ENCODE assay signal across 8 mouse cellular contexts in the genomic region with DNA sequence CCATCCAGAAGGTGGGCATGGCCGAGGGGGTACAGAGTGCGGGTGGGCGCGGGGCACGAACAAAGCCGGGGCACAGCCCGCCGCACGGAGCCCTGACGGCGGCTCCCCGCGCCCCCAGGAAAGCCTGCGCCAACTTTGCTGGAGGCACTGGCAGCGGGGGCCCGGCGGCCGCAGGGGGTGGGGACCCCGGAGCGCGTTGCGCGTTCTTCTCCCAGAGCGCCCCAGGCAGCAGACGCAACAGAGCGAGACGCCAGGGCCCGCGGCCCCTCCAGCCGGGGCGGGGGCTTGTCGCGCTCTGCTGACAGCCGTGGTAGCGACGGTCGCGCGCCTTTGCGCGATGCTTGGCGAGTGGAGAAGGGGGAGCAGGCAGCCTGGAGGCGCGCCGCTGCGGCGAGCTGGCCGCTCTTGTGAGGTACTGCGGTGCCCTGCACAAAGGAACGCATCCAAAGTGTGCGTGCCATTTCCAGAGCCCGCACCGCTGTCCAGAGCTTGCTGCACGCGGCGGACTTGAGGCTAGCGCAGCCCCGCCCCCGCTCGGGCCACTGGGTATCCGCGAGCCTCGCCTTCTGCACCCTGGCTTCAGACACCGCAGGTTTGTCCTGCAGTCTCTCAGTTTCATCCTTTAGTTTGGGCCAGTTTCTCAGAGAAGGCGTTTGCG. TPM values are rescaled to one million over a fixed set of nuclear protein-coding genes. Genes with fewer than 3 reads are reported as not detected.
DNase-seq lines count a peak whose midpoint lies in the region; ATAC-seq and TF ChIP-seq lines count a peak whose summit lies in the region.

No protein-coding gene starts in this region.

- peak overlapping the region; percentile 88 for H3K9ac ChIP-seq in limb, embryonic 15.5 days
- H3K9ac ChIP-seq in midbrain, embryonic 16.5 days (ENCODE audit: low read depth, low read length) = peak overlapping the region; percentile 92

- no peak for TF ChIP-seq POLR2A in kidney, adult 2 months (IDR thresholded peaks at IDR 0.05; ENCODE audit: low read depth, low read length)

- peak overlapping the region; percentile 93 for H3K4me3 ChIP-seq in gastrocnemius, adult 2 months
- H3K4me3 ChIP-seq in kidney, adult 2 months (ENCODE audit: insufficient read depth, low read depth, low read length) = peak overlapping the region; percentile 99
- peak overlapping the region; percentile 99 for H3K4me3 ChIP-seq in limb, embryonic 15.5 days
- H3K4me3 ChIP-seq in midbrain, embryonic 16.5 days (ENCODE audit: low read depth, low read length) = peak overlapping the region; percentile 97

- TF ChIP-seq CTCF in gastrocnemius, adult 2 months (IDR thresholded peaks at IDR 0.05) = no peak
- no peak for TF ChIP-seq CTCF in kidney, adult 2 months (conservative IDR thresholded peaks at IDR 0.05; ENCODE audit: insufficient read depth, insufficient read length, low read depth, low read length)

- no peaks in the 10 kb centered on the region for H3K9me3 ChIP-seq in limb, embryonic 15.5 days
- no peaks in the 10 kb centered on the region for H3K9me3 ChIP-seq in midbrain, embryonic 16.5 days (replicated peaks; ENCODE audit: control insufficient read depth, low read length, poor library complexity, severe bottlenecking)

- H3K36me3 ChIP-seq in kidney, adult 2 months (ENCODE audit: control insufficient read depth, insufficient read depth, low read length) = peaks cover 3% of the 10 kb centered on the region; the same call in 1 of the 2 replicates
- peaks cover 25% of the 10 kb centered on the region for H3K36me3 ChIP-seq in limb, embryonic 15.5 days
- H3K36me3 ChIP-seq in midbrain, embryonic 16.5 days (ENCODE audit: control insufficient read depth, insufficient read depth, low read length) = peaks cover 7% of the 10 kb centered on the region
- no peaks in the 10 kb centered on the region for H3K36me3 ChIP-seq in splenic B cell, adult 2 months (ENCODE audit: control insufficient read depth, insufficient read depth, low read length, poor library complexity, severe bottlenecking)

- intact Hi-C loops in gastrocnemius, adult 2 months (cut with DNase I) = loop anchor here (5.0 kb wide), 1 partner anchor 66 kb away; the partner anchor contains the start of gene Taf4

- peak overlapping the region; percentile 98 for H3K27ac ChIP-seq in gastrocnemius, adult 2 months
- peak overlapping the region; percentile 90 for H3K27ac ChIP-seq in kidney, adult 2 months (ENCODE audit: insufficient read depth, low read depth, low read length)
- peak overlapping the region; percentile 94 for H3K27ac ChIP-seq in limb, embryonic 15.5 days
- H3K27ac ChIP-seq in midbrain, embryonic 16.5 days (ENCODE audit: low read length) = peak overlapping the region; percentile 98

- peak; percentile 35 for DNase-seq in ovary, postnatal 10 days (ENCODE audit: low spot score)
- no peak for DNase-seq in ovary, adult 18-20 months (ENCODE audit: low spot score)
- DNase-seq in cerebellum, postnatal 25 days = peak; percentile 70 to 74
- DNase-seq in gastrocnemius, adult 2 months = peak; percentile 72
- DNase-seq in kidney, adult 2 months = peak; percentile 50
- DNase-seq in splenic B cell, adult 2 months (ENCODE audit: low read depth, low spot score) = peak; percentile 55

- under 1% methylated on average over 66 of the region's 66 CpGs for WGBS in kidney, adult 2 months
- WGBS in limb, embryonic 15.5 days = under 1% methylated on average over 58 of the region's 66 CpGs
- WGBS in midbrain, embryonic 16.5 days = under 1% methylated on average over 51 of the region's 66 CpGs

- peak overlapping the region; percentile 93 for H3K4me2 ChIP-seq in limb, embryonic 15.5 days
- peak overlapping the region; percentile 86 for H3K4me2 ChIP-seq in midbrain, embryonic 16.5 days (ENCODE audit: low read length)

- no peak; the same call in 1 of the 2 replicates for ATAC-seq in limb, embryonic 15.5 days (ENCODE audit: insufficient number of reproducible peaks, low FRiP score, low TSS enrichment, low read depth)
- peak; percentile 68 for ATAC-seq in midbrain, embryonic 16.5 days

- H3K4me1 ChIP-seq in kidney, adult 2 months (ENCODE audit: control insufficient read depth, insufficient read depth, low read length) = peaks cover 11% of the 10 kb centered on the region
- peaks cover 34% of the 10 kb centered on the region for H3K4me1 ChIP-seq in limb, embryonic 15.5 days
- H3K4me1 ChIP-seq in midbrain, embryonic 16.5 days (ENCODE audit: control insufficient read depth, insufficient read depth, low read length) = peaks cover 36% of the 10 kb centered on the region

- H3K27me3 ChIP-seq in kidney, adult 2 months (replicated peaks; ENCODE audit: control insufficient read depth, insufficient read depth, low read length) = no peaks in the 10 kb centered on the region
- H3K27me3 ChIP-seq in limb, embryonic 15.5 days = no peaks in the 10 kb centered on the region
- no peaks in the 10 kb centered on the region for H3K27me3 ChIP-seq in midbrain, embryonic 16.5 days (ENCODE audit: control insufficient read depth, insufficient read depth, low read depth, low read length)
- H3K27me3 ChIP-seq in splenic B cell, adult 2 months (ENCODE audit: control insufficient read depth, insufficient read depth, low read length, poor library complexity, severe bottlenecking) = no peaks in the 10 kb centered on the region

RNA-seq across cellular contexts. Expression of gene Ss18l1, which starts 0.7 kb away (rescaled TPM):
- total RNA-seq in gastrocnemius, adult 2 months (2021) = 1 to 10 TPM; 1.9 to 2.7 TPM
- polyA plus RNA-seq in kidney, adult 2 months (2012; rRNA removed) = 6.7 and 7.5 TPM in 2 replicates
- polyA plus RNA-seq in limb, embryonic 15.5 days (2015; fragmentation: Nextera tagmentation; extraction: Ambion mirVana) = 4.1 and 4.2 TPM in 2 replicates
- 70.4 and 74.3 TPM in 2 replicates for polyA plus RNA-seq in midbrain, embryonic 16.5 days (2015; fragmentation: Nextera tagmentation; extraction: Ambion mirVana)

RNA-seq across cellular contexts. Expression of gene Psma7, which starts 0.8 kb away (rescaled TPM):
- total RNA-seq in gastrocnemius, adult 2 months (2021) = 100 to 1,000 TPM; 135 to 160 TPM
- 156 and 185 TPM in 2 replicates for polyA plus RNA-seq in kidney, adult 2 months (2012; rRNA removed)
- polyA plus RNA-seq in limb, embryonic 15.5 days (2015; fragmentation: Nextera tagmentation; extraction: Ambion mirVana) = 471 and 519 TPM in 2 replicates
- polyA plus RNA-seq in midbrain, embryonic 16.5 days (2015; fragmentation: Nextera tagmentation; extraction: Ambion mirVana) = 504 and 541 TPM in 2 replicates

RNA-seq across cellular contexts. Expression of gene Lsm14b, which starts 18.2 kb away (rescaled TPM):
- 10 to 100 TPM; 46.2 to 48.3 TPM for total RNA-seq in gastrocnemius, adult 2 months (2021)
- 27.2 and 29.5 TPM in 2 replicates for polyA plus RNA-seq in kidney, adult 2 months (2012; rRNA removed)
- 3.7 and 8.0 TPM in 2 replicates for polyA plus RNA-seq in limb, embryonic 15.5 days (2015; fragmentation: Nextera tagmentation; extraction: Ambion mirVana)
- polyA plus RNA-seq in midbrain, embryonic 16.5 days (2015; fragmentation: Nextera tagmentation; extraction: Ambion mirVana) = 21.0 and 22.4 TPM in 2 replicates

RNA-seq across cellular contexts. Expression of gene Mtg2, which starts 27.4 kb away (rescaled TPM):
- 10 to 100 TPM; 13.0 to 17.4 TPM for total RNA-seq in gastrocnemius, adult 2 months (2021)
- 24.3 and 26.2 TPM in 2 replicates for polyA plus RNA-seq in kidney, adult 2 months (2012; rRNA removed)
- 22.9 and 25.0 TPM in 2 replicates for polyA plus RNA-seq in limb, embryonic 15.5 days (2015; fragmentation: Nextera tagmentation; extraction: Ambion mirVana)
- polyA plus RNA-seq in midbrain, embryonic 16.5 days (2015; fragmentation: Nextera tagmentation; extraction: Ambion mirVana) = 34.9 and 35.7 TPM in 2 replicates
